Mouse (Mus musculus): ENCODE measurements around the gene Aplf. TPM values are rescaled to one million over a fixed set of nuclear protein-coding genes. Genes with fewer than 3 reads are reported as not detected.

Aplf gene
- polyA plus RNA-seq, 1 experiment from 2014 or later = 10.4 TPM

DNA sequence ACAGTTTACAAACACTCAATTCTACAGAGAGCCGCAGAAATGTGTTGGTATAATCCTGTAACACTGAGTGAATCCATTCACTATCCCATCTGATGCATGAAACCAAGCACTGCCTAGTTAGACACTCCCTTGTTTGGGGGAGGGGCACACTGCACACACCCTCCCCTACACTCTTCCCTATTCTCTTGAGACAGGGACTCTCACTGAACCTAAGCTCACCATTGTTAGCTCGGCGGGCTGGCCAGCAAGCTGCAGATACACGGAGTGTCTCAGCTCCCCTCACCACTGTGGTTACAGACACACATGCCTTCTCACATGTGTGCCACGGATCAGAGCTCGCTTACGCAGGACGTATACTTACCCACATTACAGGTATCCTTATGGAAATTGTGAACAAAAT is 4.2 kb downstream of the Aplf start:
- Histone ChIP-seq H3K9ac (no peak overlapping the region), H3K9me3 (replicated peaks) (peaks cover 3% of the 10 kb centered on the region; the same call in 1 of the 2 replicates), H3K4me1 (replicated peaks) (peaks cover 12% of the 10 kb centered on the region), H3K4me3 (no peak overlapping the region), H3K27me3 (replicated peaks) (no peaks in the 10 kb centered on the region), H3K4me2 (no peak overlapping the region), H3K36me3 (peaks cover 7% of the 10 kb centered on the region), H3K27ac (ENCODE audit: poor library complexity, severe bottlenecking) (no peak overlapping the region)
- WGBS = 76% methylated on average over 8 of the region's 8 CpGs
- no peak for ATAC-seq (ENCODE audit: insufficient number of reproducible peaks, low FRiP score)

DNA sequence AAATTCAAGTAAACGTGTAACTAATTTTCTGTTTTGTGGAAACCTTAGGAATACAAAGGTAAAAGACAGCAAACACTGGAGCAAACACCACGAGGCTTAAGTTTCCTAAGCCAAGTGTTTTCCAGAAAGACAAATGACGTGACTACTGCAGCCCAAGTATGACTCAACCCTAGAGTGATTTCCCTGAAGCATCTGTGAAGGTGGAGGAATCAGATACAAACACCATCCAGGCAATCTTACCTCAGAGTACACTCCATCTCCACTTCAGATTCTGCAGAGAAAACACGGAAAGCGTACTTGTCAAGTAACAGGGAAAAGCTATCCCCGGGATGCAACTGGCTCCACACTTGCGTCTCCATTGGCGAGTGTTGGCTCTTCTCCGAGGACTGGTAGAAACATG is 8.5 kb downstream of the Aplf start:
- H3K27me3 ChIP-seq (replicated peaks) = no peaks in the 10 kb centered on the region
- H3K4me3 ChIP-seq = no peak overlapping the region
- H3K27ac ChIP-seq (ENCODE audit: poor library complexity, severe bottlenecking) = no peak overlapping the region
- H3K36me3 ChIP-seq = peaks cover 7% of the 10 kb centered on the region
- H3K4me2 ChIP-seq = no peak overlapping the region
- ATAC-seq (ENCODE audit: insufficient number of reproducible peaks, low FRiP score) = no peak
- H3K9ac ChIP-seq = no peak overlapping the region
- no peaks in the 10 kb centered on the region for H3K4me1 ChIP-seq (replicated peaks)
- peaks cover 3% of the 10 kb centered on the region; the same call in 1 of the 2 replicates for H3K9me3 ChIP-seq (replicated peaks)
- whole genome bisulfite sequencing = 86% methylated on average over 9 of the region's 9 CpGs

DNA sequence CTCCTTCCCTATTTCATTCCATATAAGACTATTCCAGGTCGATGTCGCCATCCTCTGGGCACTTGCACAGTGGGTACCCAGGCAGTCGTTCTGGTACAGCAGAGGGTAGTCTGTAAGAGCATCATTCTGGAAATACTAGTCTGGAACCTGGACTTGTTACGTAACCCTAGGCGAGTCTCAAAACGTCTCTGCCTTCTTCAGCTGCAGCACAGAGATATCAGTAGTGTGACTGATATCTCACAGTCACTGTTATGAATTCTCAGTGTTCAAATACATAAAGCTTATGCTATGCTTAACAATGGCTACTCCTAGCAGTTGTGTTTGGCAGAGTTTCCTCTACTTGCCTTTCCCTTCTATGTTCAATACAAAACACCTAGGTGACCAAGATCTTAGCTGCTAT is 9.8 kb downstream of the Aplf start:
- Histone ChIP-seq H3K9ac (no peak overlapping the region), H3K4me2 (no peak overlapping the region), H3K27ac (ENCODE audit: poor library complexity, severe bottlenecking) (no peak overlapping the region), H3K27me3 (replicated peaks) (no peaks in the 10 kb centered on the region), H3K4me3 (no peak overlapping the region), H3K4me1 (replicated peaks) (no peaks in the 10 kb centered on the region), H3K9me3 (replicated peaks) (peaks cover 3% of the 10 kb centered on the region; the same call in 1 of the 2 replicates), H3K36me3 (peaks cover 13% of the 10 kb centered on the region)
- peak; percentile 11; the same call in 1 of the 2 replicates for ATAC-seq (ENCODE audit: insufficient number of reproducible peaks, low FRiP score)
- 52% methylated on average over 6 of the region's 6 CpGs for WGBS

DNA sequence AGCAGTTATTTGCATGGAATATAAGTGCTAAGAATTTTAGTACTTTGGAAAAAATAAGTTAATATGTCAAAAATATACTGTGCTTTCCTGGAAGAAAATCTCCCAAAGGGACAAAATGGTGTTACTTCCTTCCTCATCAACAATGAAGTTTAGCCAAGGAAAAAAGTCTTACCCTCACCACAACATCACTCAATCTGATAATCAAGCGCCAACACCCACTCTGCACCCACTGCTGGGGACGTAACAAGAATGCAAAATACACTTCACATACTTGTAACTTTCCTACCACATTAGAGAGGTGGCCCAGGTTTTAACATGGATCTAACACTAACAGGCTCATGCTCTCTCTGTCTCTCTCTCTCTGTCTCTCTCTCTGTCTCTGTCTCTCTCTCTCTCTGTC is 10.3 kb downstream of the Aplf start:
- WGBS = 64% methylated on average over 2 of the region's 2 CpGs
- Histone ChIP-seq H3K4me3 (no peak overlapping the region), H3K36me3 (peaks cover 15% of the 10 kb centered on the region), H3K9me3 (replicated peaks) (peaks cover 3% of the 10 kb centered on the region; the same call in 1 of the 2 replicates), H3K27ac (ENCODE audit: poor library complexity, severe bottlenecking) (no peak overlapping the region), H3K4me1 (replicated peaks) (no peaks in the 10 kb centered on the region), H3K4me2 (no peak overlapping the region), H3K27me3 (replicated peaks) (no peaks in the 10 kb centered on the region), H3K9ac (no peak overlapping the region)
- no peak for ATAC-seq (ENCODE audit: insufficient number of reproducible peaks, low FRiP score)

DNA sequence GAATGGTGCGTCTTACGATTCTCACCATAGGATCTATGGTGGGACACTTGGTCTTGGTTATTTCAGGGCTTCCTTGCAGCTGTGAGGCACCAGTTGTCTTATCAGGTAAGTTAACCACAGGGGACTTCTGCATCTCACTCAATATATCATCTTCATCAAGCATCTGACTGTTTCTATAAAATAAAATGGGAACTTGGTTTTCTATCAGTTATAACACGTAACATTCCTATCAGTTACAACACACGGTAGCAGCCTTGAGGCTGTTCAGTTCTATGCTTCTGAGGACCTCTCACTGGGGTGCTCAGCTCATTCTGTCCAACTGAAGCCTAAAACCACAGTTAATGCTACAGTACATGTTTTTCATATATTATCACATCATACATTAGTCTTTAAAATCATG is 13.2 kb downstream of the Aplf start:
- 87% methylated on average over 4 of the region's 4 CpGs for WGBS
- H3K9ac ChIP-seq = no peak overlapping the region
- no peak for ATAC-seq (ENCODE audit: insufficient number of reproducible peaks, low FRiP score)
- no peaks in the 10 kb centered on the region for H3K9me3 ChIP-seq (replicated peaks)
- H3K4me3 ChIP-seq = no peak overlapping the region
- H3K27me3 ChIP-seq (replicated peaks) = no peaks in the 10 kb centered on the region
- H3K36me3 ChIP-seq = peaks cover 19% of the 10 kb centered on the region
- H3K27ac ChIP-seq (ENCODE audit: poor library complexity, severe bottlenecking) = no peak overlapping the region
- no peak overlapping the region for H3K4me2 ChIP-seq
- 0 out of 2 replicates have a peak, but pooled peaks cover 4% of the 10 kb centered on the region for H3K4me1 ChIP-seq (replicated peaks)

DNA sequence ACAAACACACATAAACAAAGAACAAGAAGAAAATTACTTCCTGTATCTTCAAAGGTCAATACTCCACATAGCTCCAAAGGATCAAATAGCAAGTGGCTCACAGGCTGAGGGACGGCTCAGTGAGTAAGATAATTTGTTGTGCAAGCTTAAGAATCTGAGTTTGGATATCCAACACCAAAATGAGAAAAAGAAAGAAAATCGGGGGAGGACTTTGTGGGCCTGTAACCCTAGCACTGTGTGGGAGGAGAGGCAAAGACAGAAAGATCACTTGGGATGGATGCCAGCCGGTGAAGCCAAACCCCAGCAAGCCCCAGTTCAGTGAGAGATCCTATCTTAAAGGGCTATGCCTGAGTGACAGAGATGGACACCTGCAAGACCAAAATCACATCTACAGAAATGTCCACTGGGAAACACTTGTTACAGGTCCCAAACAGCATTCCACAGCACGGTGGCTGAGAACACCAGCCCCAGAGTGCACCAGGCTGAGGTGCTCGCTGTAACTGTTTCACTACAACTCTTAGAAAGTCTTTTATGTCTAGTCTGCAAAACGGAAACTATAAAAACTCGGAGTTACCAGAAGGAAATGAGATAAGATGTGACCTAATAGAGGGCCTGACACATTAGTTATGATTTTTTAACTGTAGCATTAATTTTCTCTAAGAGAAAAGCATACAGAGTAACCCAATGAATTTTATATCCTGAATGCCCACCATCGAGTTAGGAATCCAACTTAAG is 17.9 kb downstream of the Aplf start:
- no peak for ATAC-seq (ENCODE audit: insufficient number of reproducible peaks, low FRiP score)
- Histone ChIP-seq H3K4me3 (no peak overlapping the region), H3K36me3 (peaks cover 21% of the 10 kb centered on the region), H3K27me3 (replicated peaks) (no peaks in the 10 kb centered on the region), H3K9me3 (replicated peaks) (no peaks in the 10 kb centered on the region), H3K4me2 (no peak overlapping the region), H3K4me1 (replicated peaks) (0 out of 2 replicates have a peak, but pooled peaks cover 7% of the 10 kb centered on the region), H3K9ac (no peak overlapping the region), H3K27ac (ENCODE audit: poor library complexity, severe bottlenecking) (no peak overlapping the region)
- WGBS = 48% methylated on average over 8 of the region's 8 CpGs

DNA sequence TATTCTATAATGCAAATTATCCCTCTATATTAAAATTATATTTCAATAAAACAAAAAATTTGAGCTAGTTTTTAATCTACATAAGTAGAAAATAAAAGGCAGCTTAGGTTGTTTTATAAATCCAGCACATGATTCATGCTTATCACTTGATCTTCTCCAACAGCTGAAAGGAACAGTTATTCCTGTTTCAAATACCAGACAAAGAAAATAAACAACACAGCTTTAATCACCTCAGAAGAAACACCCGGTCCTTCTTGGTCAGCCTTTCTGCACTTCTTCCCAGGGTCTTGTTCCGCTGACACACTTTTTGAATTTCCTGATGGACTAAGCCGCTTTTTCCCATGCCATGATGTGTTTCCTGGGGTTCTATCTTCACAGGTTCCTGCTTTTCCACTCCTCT is 18.5 kb downstream of the Aplf start:
- no peak for ATAC-seq (ENCODE audit: insufficient number of reproducible peaks, low FRiP score)
- H3K9me3 ChIP-seq (replicated peaks) = no peaks in the 10 kb centered on the region
- H3K4me1 ChIP-seq (replicated peaks) = 0 out of 2 replicates have a peak, but pooled peaks cover 7% of the 10 kb centered on the region
- no peaks in the 10 kb centered on the region for H3K27me3 ChIP-seq (replicated peaks)
- H3K4me2 ChIP-seq = no peak overlapping the region
- WGBS = 58% methylated on average over 3 of the region's 3 CpGs
- no peak overlapping the region for H3K27ac ChIP-seq (ENCODE audit: poor library complexity, severe bottlenecking)
- peaks cover 21% of the 10 kb centered on the region for H3K36me3 ChIP-seq
- H3K9ac ChIP-seq = no peak overlapping the region
- H3K4me3 ChIP-seq = no peak overlapping the region

DNA sequence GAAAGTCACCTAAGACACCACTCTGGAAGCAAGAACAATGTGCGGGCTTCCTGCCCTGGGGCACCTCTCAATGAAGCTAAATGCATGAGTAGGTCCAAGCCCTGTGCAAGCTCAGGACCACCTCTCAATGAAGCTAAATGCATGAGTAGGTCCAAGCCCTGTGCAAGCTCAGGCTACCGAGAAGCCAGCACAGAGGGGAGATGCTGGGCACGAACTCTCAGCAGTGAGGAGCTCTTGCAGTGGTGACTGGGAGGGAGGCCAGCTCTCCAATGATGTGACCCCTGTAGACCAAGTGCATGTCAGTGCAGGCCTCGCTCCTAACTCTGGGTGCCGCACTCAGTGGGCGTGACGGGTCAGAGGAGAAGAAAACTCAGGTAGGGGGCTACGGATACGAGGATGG is 19.3 kb downstream of the Aplf start:
- WGBS = 91% methylated on average over 9 of the region's 9 CpGs
- no peak for ATAC-seq (ENCODE audit: insufficient number of reproducible peaks, low FRiP score)
- 0 out of 2 replicates have a peak, but pooled peaks cover 7% of the 10 kb centered on the region for H3K4me1 ChIP-seq (replicated peaks)
- H3K9ac ChIP-seq = no peak overlapping the region
- no peak overlapping the region for H3K4me2 ChIP-seq
- no peaks in the 10 kb centered on the region for H3K27me3 ChIP-seq (replicated peaks)
- peaks cover 16% of the 10 kb centered on the region for H3K36me3 ChIP-seq
- H3K4me3 ChIP-seq = no peak overlapping the region
- H3K9me3 ChIP-seq (replicated peaks) = no peaks in the 10 kb centered on the region
- H3K27ac ChIP-seq (ENCODE audit: poor library complexity, severe bottlenecking) = no peak overlapping the region

DNA sequence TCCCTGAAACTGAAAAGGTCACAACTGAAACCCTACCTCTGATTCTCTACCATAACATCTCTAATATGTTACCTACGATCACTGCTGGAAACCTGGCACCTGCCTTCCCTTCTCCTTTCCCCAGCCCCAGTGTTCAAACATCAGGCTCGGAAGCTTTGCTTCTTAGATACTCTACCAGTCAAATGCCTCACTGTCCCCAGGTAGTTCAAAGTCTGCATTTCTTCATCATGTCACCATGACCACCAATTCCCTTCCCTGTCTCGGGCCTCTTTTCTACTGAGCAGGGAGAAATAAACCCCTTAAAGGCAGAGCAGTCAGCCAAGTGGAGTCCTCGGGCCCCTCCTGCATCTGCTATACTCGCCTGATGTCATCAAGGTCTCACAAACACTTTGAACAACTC is 20.2 kb downstream of the Aplf start:
- no peak for ATAC-seq (ENCODE audit: insufficient number of reproducible peaks, low FRiP score)
- Histone ChIP-seq H3K27me3 (replicated peaks) (no peaks in the 10 kb centered on the region), H3K36me3 (peaks cover 14% of the 10 kb centered on the region), H3K4me3 (no peak overlapping the region), H3K9me3 (replicated peaks) (no peaks in the 10 kb centered on the region), H3K4me2 (no peak overlapping the region), H3K4me1 (replicated peaks) (0 out of 2 replicates have a peak, but pooled peaks cover 7% of the 10 kb centered on the region), H3K9ac (no peak overlapping the region), H3K27ac (ENCODE audit: poor library complexity, severe bottlenecking) (no peak overlapping the region)
- WGBS = 86% methylated on average over 5 of the region's 5 CpGs

DNA sequence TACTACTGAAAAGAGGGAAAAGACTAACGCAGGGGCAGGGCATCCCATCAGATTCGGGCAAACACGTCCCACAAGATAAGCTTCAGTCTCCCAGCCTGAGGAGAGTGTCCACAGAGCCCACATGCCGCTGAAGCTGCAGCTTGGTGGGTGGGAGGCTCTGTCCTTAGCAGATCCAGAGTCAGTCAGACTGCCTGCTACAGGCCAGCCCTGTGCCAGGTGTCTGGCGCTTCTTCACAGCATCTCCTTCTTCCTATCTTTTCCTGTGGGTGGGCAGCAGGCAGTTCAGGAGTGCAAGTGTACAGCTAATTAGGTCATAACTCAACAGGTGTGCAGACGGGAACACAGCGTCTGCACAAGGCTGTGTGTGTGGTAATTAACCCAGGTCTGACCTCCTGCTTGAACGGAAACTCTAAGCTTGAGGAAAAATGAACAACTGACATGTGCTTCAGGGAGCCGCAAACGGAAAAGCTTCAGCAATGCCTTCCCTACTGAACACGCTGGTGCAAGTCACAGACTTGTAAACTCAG is 33.8 kb downstream of the Aplf start:
- H3K36me3 ChIP-seq = peaks cover 6% of the 10 kb centered on the region; the same call in 1 of the 2 replicates
- no peak overlapping the region for H3K4me3 ChIP-seq
- no peaks in the 10 kb centered on the region for H3K4me1 ChIP-seq (replicated peaks)
- WGBS = 60% methylated on average over 11 of the region's 11 CpGs
- ATAC-seq (ENCODE audit: insufficient number of reproducible peaks, low FRiP score) = no peak
- H3K27me3 ChIP-seq (replicated peaks) = no peaks in the 10 kb centered on the region
- H3K27ac ChIP-seq (ENCODE audit: poor library complexity, severe bottlenecking) = no peak overlapping the region
- H3K9me3 ChIP-seq (replicated peaks) = no peaks in the 10 kb centered on the region; the same call in 1 of the 2 replicates
- no peak overlapping the region for H3K4me2 ChIP-seq
- H3K9ac ChIP-seq = no peak overlapping the region

DNA sequence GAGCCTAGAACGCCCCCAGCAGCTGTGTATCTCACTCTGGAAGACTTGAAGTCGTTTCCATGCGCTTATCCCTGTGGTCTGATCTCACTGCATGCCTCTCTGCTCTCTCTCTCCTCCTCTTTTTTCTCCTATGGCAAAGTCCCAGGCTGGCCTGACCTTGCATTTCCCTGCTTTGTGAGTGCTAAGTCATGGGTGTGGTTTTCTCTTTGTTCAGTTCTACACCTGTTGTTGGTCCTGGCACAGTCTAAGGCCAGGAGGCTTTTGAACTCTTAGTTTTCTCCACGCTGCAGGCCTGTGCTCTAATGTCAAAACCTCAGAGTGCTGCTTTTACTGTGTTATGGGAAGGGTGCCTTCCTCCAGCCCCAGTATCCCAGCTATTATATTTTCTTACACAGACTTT is 39.8 kb downstream of the Aplf start:
- Histone ChIP-seq H3K27me3 (replicated peaks) (no peaks in the 10 kb centered on the region), H3K9me3 (replicated peaks) (0 out of 2 replicates have a peak, but pooled peaks cover 4% of the 10 kb centered on the region), H3K36me3 (peaks cover 8% of the 10 kb centered on the region; the same call in 1 of the 2 replicates), H3K4me3 (no peak overlapping the region), H3K9ac (no peak overlapping the region), H3K27ac (ENCODE audit: poor library complexity, severe bottlenecking) (no peak overlapping the region), H3K4me1 (replicated peaks) (no peaks in the 10 kb centered on the region), H3K4me2 (no peak overlapping the region)
- no peak for ATAC-seq (ENCODE audit: insufficient number of reproducible peaks, low FRiP score)
- WGBS = 76% methylated on average over 4 of the region's 4 CpGs

All from heart, embryonic 12.5 days (tissue).